Mouse (Mus musculus): Measurements from ENCODE around the gene Chst5. TPM values are rescaled to one million over a fixed set of nuclear protein-coding genes. Genes with fewer than 3 reads are reported as not detected.

Chst5 gene
- polyA plus RNA-seq (2014; fragmentation: Nextera tagmentation; extraction: Ambion mirVana) = 3.2 and 4.3 TPM in 2 replicates

DNA sequence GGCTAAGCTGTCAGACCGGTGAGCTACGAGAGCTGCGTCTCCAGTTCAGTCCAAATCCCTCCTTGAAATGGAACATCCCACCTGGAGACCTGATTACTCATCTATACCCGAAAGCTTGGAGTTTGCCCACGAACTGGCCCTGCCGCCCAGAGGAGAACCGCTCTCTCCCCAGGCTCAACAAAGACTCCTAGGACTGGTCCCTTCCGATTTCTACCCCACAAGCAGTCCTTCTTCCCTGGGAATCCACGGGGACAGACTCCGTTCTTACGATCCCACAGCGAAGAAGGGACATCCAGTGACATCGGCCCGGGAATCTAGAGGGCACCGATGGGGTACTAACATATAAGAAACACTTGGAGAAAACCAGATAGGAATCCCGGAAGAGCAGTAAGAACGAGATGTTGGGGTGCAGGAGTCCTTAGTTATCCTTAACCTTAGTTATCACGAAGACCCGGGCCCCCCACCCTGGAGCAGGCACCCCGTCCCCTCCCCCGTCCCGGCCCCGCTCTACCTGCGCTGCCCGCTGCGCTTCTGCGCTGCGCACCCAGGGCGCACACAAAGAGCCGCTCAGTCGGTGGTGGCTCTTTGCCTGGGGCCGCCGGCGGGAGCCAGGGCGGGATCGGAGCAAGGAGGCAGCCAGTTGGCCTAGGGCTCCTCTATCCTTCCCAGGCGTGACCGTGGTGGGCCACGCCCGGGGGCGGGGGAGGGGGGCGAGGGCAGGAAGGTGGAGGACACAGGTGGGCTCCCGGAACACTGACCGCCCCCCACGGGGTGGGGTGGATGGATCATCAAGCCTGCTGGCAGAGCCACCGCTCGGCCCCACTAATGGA is at the start of gene Chst5:
Chst5 (minus strand) TSS at position 827 of the 830 bp plus-strand sequence.
- Histone ChIP-seq H3K9ac (ENCODE audit: low read length) (peak within 1 kb of the TSS; percentile 70), H3K4me2 (ENCODE audit: low read depth) (peak within 1 kb of the TSS; percentile 74), H3K9me3 (ENCODE audit: control insufficient read depth, low read length) (no peaks in the 10 kb centered on the region), H3K27me3 (ENCODE audit: control insufficient read depth, insufficient read depth, low read length) (peaks cover 13% of the 10 kb centered on the region; the same call in 1 of the 2 replicates), H3K36me3 (ENCODE audit: control insufficient read depth, insufficient read depth, low read length) (no peaks in the 10 kb centered on the region), H3K4me1 (ENCODE audit: control insufficient read depth, insufficient read depth, low read length) (0 out of 2 replicates have a peak, but pooled peaks cover 3% of the 10 kb centered on the region), H3K4me3 (ENCODE audit: low read depth, low read length) (peak within 1 kb of the TSS; percentile 35), H3K27ac (ENCODE audit: low read depth, low read length) (0 out of 2 replicates have a peak within 1 kb of the TSS, but pooled peaks have one; percentile 34)
- ATAC-seq (ENCODE audit: insufficient read depth, low FRiP score, low TSS enrichment) (peak; percentile 61; the same call in 1 of the 2 replicates), DNase-seq (ENCODE audit: low spot score) (peak; percentile 51)
- 9% methylated on average over 46 of the region's 47 CpGs for WGBS

DNA sequence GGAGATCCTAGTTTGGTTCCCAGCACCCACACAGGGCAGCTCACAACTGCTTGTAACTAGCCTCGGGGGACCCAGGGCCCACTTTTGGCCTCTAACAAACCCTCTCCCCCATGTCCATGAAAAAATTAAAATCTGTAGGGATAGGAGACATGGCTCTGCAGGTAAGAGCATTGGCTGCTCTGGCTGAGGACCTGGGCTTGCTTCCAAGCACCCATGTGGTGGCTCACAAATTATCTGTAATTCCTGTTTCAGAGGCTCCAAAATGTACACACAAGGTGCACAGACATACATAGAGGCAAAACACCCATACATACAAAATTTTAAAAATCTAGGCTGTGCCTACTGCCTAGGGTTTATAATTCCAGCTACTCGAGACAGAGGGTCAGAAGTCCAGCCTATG is 47.0 kb upstream of the Chst5 start:
- DNase-seq (ENCODE audit: low spot score) (no peak), ATAC-seq (ENCODE audit: insufficient read depth, low FRiP score, low TSS enrichment) (no peak)
- no peak overlapping the region for H3K4me2 ChIP-seq (ENCODE audit: low read depth)
- H3K27ac ChIP-seq (ENCODE audit: low read depth, low read length) = no peak overlapping the region
- no peaks in the 10 kb centered on the region for H3K4me1 ChIP-seq (ENCODE audit: control insufficient read depth, insufficient read depth, low read length)
- H3K9ac ChIP-seq (ENCODE audit: low read length) = no peak overlapping the region
- WGBS = 87% methylated on average over 2 of the region's 2 CpGs
- H3K36me3 ChIP-seq (ENCODE audit: control insufficient read depth, insufficient read depth, low read length) = peaks cover 15% of the 10 kb centered on the region
- no peaks in the 10 kb centered on the region for H3K9me3 ChIP-seq (ENCODE audit: control insufficient read depth, low read length)
- no peak overlapping the region for H3K4me3 ChIP-seq (ENCODE audit: low read depth, low read length)
- no peaks in the 10 kb centered on the region for H3K27me3 ChIP-seq (ENCODE audit: control insufficient read depth, insufficient read depth, low read length)

DNA sequence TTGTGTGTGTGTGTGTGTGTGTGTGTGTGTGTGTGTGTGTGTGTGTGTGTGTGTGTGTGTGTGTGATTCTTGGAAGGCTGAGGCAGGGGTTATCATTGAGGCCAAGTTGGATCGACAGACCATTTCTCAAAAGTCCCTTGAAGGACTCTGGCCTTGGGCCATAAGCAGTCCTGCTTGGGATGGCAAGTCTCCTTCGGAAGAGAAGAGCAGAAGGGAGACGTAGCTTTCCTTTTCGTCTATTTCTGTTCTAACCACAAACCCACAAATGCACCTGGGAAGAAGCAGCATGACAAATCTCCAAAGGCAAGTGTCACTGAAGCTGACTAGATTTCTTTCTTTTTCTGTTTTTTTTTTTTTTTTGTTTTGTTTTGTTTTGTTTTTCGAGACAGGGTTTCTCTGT is 45.6 kb upstream of the Chst5 start:
- 90% methylated on average over 5 of the region's 5 CpGs for WGBS
- ATAC-seq (ENCODE audit: insufficient read depth, low FRiP score, low TSS enrichment) (no peak), DNase-seq (ENCODE audit: low spot score) (no peak)
- H3K27me3 ChIP-seq (ENCODE audit: control insufficient read depth, insufficient read depth, low read length) = no peaks in the 10 kb centered on the region
- H3K4me1 ChIP-seq (ENCODE audit: control insufficient read depth, insufficient read depth, low read length) = no peaks in the 10 kb centered on the region
- no peaks in the 10 kb centered on the region for H3K9me3 ChIP-seq (ENCODE audit: control insufficient read depth, low read length)
- no peak overlapping the region for H3K4me3 ChIP-seq (ENCODE audit: low read depth, low read length)
- no peak overlapping the region for H3K4me2 ChIP-seq (ENCODE audit: low read depth)
- no peak overlapping the region for H3K27ac ChIP-seq (ENCODE audit: low read depth, low read length)
- H3K36me3 ChIP-seq (ENCODE audit: control insufficient read depth, insufficient read depth, low read length) = peaks cover 15% of the 10 kb centered on the region
- no peak overlapping the region for H3K9ac ChIP-seq (ENCODE audit: low read length)

DNA sequence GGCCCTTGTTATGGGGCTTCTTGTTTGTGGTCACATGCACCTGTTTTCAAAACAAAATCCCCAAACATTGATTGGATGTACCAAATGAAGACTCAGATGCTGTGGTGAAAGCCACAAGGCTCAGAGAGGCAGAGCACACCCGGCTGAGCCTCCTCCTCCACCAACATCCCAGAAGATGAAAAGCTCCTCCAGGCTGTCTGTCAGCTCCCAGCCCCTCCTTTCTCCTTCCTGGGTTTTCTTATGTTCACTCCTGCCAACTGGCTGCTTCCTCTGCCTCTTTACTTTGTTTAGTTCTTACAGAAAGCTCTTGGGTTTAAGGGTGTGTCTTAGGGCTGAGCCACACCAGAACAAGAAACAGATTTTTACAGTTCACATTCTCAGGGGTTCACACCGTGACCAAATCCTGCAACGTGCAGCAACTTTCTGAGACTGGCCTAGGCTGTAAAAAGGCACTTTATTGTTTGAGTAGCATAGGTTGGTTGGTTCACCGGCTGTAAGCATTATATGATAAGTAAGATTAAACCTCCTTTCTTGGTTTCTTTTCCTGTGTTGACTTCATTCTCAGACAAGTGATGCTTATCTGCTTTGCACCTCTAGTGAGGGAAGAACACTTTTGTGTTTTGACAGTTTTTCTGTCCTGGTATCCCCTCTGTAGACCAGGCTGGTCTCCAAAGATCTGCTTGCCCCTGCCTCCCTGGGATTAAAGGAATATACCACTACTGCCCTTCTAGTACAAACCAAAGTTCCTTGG is 44.8 kb upstream of the Chst5 start:
- Histone ChIP-seq H3K4me2 (ENCODE audit: low read depth) (no peak overlapping the region), H3K4me3 (ENCODE audit: low read depth, low read length) (no peak overlapping the region), H3K27ac (ENCODE audit: low read depth, low read length) (no peak overlapping the region), H3K36me3 (ENCODE audit: control insufficient read depth, insufficient read depth, low read length) (peaks cover 15% of the 10 kb centered on the region), H3K9ac (ENCODE audit: low read length) (no peak overlapping the region), H3K9me3 (ENCODE audit: control insufficient read depth, low read length) (no peaks in the 10 kb centered on the region), H3K4me1 (ENCODE audit: control insufficient read depth, insufficient read depth, low read length) (no peaks in the 10 kb centered on the region), H3K27me3 (ENCODE audit: control insufficient read depth, insufficient read depth, low read length) (no peaks in the 10 kb centered on the region)
- WGBS = 90% methylated on average over 4 of the region's 4 CpGs
- DNase-seq (ENCODE audit: low spot score) (no peak), ATAC-seq (ENCODE audit: insufficient read depth, low FRiP score, low TSS enrichment) (no peak)

DNA sequence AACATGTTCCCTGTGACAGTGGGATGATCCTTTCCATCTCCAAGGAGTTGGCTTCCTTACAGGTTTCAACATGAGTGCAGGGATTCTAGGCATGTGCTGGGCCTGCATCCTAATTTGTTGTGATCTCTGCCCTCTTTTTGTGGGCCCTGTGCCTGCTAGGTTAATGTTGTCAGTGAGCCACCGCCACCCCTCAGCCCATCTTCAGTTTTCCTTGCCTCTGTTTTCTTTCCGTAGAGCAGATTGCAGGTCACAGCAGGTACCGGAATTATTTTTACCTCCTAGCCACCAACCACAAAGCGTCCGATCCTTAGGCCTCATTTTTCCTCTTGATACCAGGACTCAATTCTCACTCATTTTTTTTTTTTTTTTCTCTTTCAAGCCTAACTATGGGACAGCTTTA is 41.7 kb upstream of the Chst5 start:
- no peak for DNase-seq (ENCODE audit: low spot score)
- no peak overlapping the region for H3K4me3 ChIP-seq (ENCODE audit: low read depth, low read length)
- ATAC-seq (ENCODE audit: insufficient read depth, low FRiP score, low TSS enrichment) = no peak
- no peak overlapping the region for H3K4me2 ChIP-seq (ENCODE audit: low read depth)
- no peaks in the 10 kb centered on the region for H3K4me1 ChIP-seq (ENCODE audit: control insufficient read depth, insufficient read depth, low read length)
- H3K27me3 ChIP-seq (ENCODE audit: control insufficient read depth, insufficient read depth, low read length) = no peaks in the 10 kb centered on the region
- H3K9me3 ChIP-seq (ENCODE audit: control insufficient read depth, low read length) = no peaks in the 10 kb centered on the region
- H3K9ac ChIP-seq (ENCODE audit: low read length) = no peak overlapping the region
- no peak overlapping the region for H3K27ac ChIP-seq (ENCODE audit: low read depth, low read length)
- 95% methylated on average over 5 of the region's 5 CpGs for WGBS
- H3K36me3 ChIP-seq (ENCODE audit: control insufficient read depth, insufficient read depth, low read length) = peaks cover 19% of the 10 kb centered on the region

DNA sequence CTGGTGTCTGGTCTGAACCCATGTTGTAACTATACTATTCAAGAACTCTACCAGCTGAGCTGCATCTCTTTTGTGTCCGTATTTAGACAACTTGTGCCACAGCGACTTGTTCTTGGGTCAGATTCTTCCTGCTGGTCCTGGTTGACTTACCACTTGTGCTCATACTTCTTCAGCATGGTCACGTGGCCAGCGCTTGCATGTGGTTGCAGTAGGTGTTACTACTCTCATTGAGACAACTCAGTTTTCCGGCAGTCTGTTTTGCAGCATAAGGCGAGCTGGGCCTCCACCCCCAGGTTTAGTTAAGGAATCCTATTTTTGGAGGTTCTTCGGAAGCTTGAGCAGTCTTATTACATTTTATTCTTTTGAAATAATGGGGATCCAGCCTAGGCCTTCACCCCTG is 41.1 kb upstream of the Chst5 start:
- H3K27ac ChIP-seq (ENCODE audit: low read depth, low read length) = no peak overlapping the region
- no peaks in the 10 kb centered on the region for H3K4me1 ChIP-seq (ENCODE audit: control insufficient read depth, insufficient read depth, low read length)
- no peak overlapping the region for H3K4me2 ChIP-seq (ENCODE audit: low read depth)
- DNase-seq (ENCODE audit: low spot score) (no peak), ATAC-seq (ENCODE audit: insufficient read depth, low FRiP score, low TSS enrichment) (no peak)
- WGBS = 96% methylated on average over 7 of the region's 7 CpGs
- H3K4me3 ChIP-seq (ENCODE audit: low read depth, low read length) = no peak overlapping the region
- peaks cover 17% of the 10 kb centered on the region; the same call in 1 of the 2 replicates for H3K36me3 ChIP-seq (ENCODE audit: control insufficient read depth, insufficient read depth, low read length)
- H3K9me3 ChIP-seq (ENCODE audit: control insufficient read depth, low read length) = no peaks in the 10 kb centered on the region
- H3K27me3 ChIP-seq (ENCODE audit: control insufficient read depth, insufficient read depth, low read length) = no peaks in the 10 kb centered on the region
- no peak overlapping the region for H3K9ac ChIP-seq (ENCODE audit: low read length)

DNA sequence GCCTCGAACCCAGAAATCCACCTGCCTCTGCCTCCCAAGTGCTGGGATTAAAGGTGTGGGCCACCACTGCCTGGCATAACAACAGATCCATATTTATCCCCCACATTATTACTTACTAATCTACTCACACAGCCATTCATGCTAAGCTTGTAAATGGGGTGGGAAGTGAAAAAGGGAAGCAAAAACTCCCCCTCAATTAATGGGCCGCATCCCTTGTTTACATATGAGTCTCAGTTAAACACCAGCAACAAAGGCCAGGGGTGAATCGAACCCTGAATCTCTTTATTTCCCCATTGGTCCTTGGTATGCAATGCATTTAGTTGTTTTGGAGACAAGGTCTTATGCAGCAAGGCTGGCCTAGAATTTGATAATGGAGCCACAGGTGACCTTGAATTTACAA is 40.6 kb upstream of the Chst5 start:
- ATAC-seq (ENCODE audit: insufficient read depth, low FRiP score, low TSS enrichment) (no peak), DNase-seq (ENCODE audit: low spot score) (no peak)
- H3K9me3 ChIP-seq (ENCODE audit: control insufficient read depth, low read length) = no peaks in the 10 kb centered on the region
- no peak overlapping the region for H3K4me3 ChIP-seq (ENCODE audit: low read depth, low read length)
- H3K9ac ChIP-seq (ENCODE audit: low read length) = no peak overlapping the region
- no peaks in the 10 kb centered on the region for H3K4me1 ChIP-seq (ENCODE audit: control insufficient read depth, insufficient read depth, low read length)
- H3K27me3 ChIP-seq (ENCODE audit: control insufficient read depth, insufficient read depth, low read length) = no peaks in the 10 kb centered on the region
- H3K4me2 ChIP-seq (ENCODE audit: low read depth) = no peak overlapping the region
- peaks cover 18% of the 10 kb centered on the region; the same call in 1 of the 2 replicates for H3K36me3 ChIP-seq (ENCODE audit: control insufficient read depth, insufficient read depth, low read length)
- 93% methylated on average over 3 of the region's 3 CpGs for WGBS
- no peak overlapping the region for H3K27ac ChIP-seq (ENCODE audit: low read depth, low read length)

DNA sequence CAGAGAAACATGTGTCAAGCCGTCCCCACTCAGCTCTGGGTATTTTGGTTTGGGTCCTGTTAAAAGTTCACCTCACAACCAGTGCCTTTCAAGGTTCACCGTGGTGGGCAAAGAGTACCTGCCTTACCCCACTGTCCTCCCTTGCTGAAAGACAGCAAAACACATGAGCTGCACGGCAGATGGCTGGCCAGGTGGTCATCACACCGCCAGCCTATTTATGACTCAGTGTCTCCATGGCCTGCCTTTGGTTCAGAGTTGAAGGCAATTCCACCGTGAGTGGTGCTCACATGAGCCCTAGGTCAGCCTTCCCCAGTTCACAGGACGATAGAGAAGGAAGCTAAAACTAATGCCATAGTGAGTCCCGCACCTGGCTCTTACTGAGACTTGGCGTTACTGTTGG is 37.7 kb upstream of the Chst5 start:
- H3K27me3 ChIP-seq (ENCODE audit: control insufficient read depth, insufficient read depth, low read length) = no peaks in the 10 kb centered on the region
- H3K9me3 ChIP-seq (ENCODE audit: control insufficient read depth, low read length) = no peaks in the 10 kb centered on the region
- WGBS = 88% methylated on average over 8 of the region's 8 CpGs
- H3K4me2 ChIP-seq (ENCODE audit: low read depth) = no peak overlapping the region
- peaks cover 13% of the 10 kb centered on the region for H3K36me3 ChIP-seq (ENCODE audit: control insufficient read depth, insufficient read depth, low read length)
- no peak overlapping the region for H3K9ac ChIP-seq (ENCODE audit: low read length)
- H3K4me3 ChIP-seq (ENCODE audit: low read depth, low read length) = no peak overlapping the region
- DNase-seq (ENCODE audit: low spot score) (no peak), ATAC-seq (ENCODE audit: insufficient read depth, low FRiP score, low TSS enrichment) (no peak)
- H3K27ac ChIP-seq (ENCODE audit: low read depth, low read length) = no peak overlapping the region
- no peaks in the 10 kb centered on the region for H3K4me1 ChIP-seq (ENCODE audit: control insufficient read depth, insufficient read depth, low read length)

All from neural tube, embryonic 11.5 days (tissue).